Mouse (Mus musculus) brain, embryonic 14.5 days (tissue): ENCODE results near the gene Grm7.

ENCODE experiments used
- CTCF ChIP-seq: fragments of 200-500 bp; IDR thresholded peaks from 2 replicates; pipeline ENCODE4 v1.5.1; 2012; ENCODE audit warnings: inconsistent platforms, mild to moderate bottlenecking, moderate library complexity, borderline replicate concordance; ENCODE audit not compliant: insufficient read depth, insufficient read length; ENCODE audit errors: extremely low read depth
- POLR2A ChIP-seq: fragments of 200-500 bp; IDR thresholded peaks from 2 replicates; pipeline ENCODE4 v1.6.1; 2012; ENCODE audit warnings: mild to moderate bottlenecking, inconsistent platforms, borderline replicate concordance; ENCODE audit not compliant: poor library complexity, insufficient read depth, insufficient read length, severe bottlenecking; ENCODE audit errors: extremely low read depth

DNA sequence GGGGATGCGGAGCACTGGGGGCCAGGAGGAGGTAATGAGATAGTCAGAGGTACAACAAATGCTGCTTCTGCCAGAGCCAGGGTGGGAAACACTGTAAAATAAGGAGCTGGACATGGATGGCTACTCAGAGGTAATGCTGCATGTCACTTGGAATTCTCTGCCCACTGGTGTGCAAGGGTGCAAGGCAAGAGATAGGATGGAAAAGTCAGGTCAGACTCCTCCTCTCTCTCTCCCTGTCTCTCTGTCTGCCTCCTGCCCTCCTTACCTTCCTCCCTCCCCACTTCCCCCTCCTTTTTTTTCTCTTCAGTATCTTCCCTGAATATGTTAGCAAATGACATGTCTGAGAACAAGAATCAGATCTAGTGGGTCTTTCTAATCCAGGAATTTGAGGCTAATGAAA, 3.8 kb downstream of the Grm7 start:
- TF ChIP-seq POLR2A (no peak), CTCF (no peak)
